Mouse (Mus musculus) myocyte (in vitro differentiated cells): ENCODE measurements around the gene Add3. TPM values are rescaled to one million over a fixed set of nuclear protein-coding genes. Genes with fewer than 3 reads are reported as not detected.

ENCODE experiments used
- H3K27me3 ChIP-seq: one replicate; pipeline ENCODE4 v1.6.1; 2011; ENCODE audit not compliant: control insufficient read depth, insufficient read depth, insufficient read length
- H3K36me3 ChIP-seq: one replicate; pipeline ENCODE4 v1.6.1; 2011; ENCODE audit not compliant: control insufficient read depth, insufficient read depth
- H3K4me2 ChIP-seq: one replicate; pipeline ENCODE4 v1.6.1; 2011; ENCODE audit warnings: low read depth, control low read depth
- H3K4me3 ChIP-seq: one replicate; pipeline ENCODE4 v1.5.1; 2011; ENCODE audit warnings: mild to moderate bottlenecking, control low read depth, moderate library complexity
- H3K79me2 ChIP-seq: one replicate; pipeline ENCODE4 v1.6.1; 2011; ENCODE audit not compliant: control insufficient read depth, insufficient read depth
- H3ac ChIP-seq: one replicate; pipeline ENCODE4 v1.6.1; 2011; ENCODE audit not compliant: control insufficient read depth, insufficient read length
- CEBPB ChIP-seq: IDR thresholded peaks from 2 replicates; pipeline ENCODE4 v1.6.1; 2011; ENCODE audit warnings: mild to moderate bottlenecking, moderate library complexity; ENCODE audit not compliant: poor library complexity, insufficient read depth, severe bottlenecking
- E2F4 ChIP-seq: IDR thresholded peaks from one replicate; pipeline ENCODE4 v1.6.1; 2011; ENCODE audit warnings: mild to moderate bottlenecking, control low read depth, moderate library complexity; ENCODE audit not compliant: insufficient read depth
- MAX ChIP-seq: IDR thresholded peaks from one replicate; pipeline ENCODE4 v1.6.1; 2011; ENCODE audit warnings: low read depth, mild to moderate bottlenecking, control low read depth
- MYOD1 ChIP-seq, 3 experiments: IDR thresholded peaks; one replicate each; pipeline ENCODE4 v1.6.1; 2011; ENCODE audit warnings: control low read depth in 2 of 3, low read depth in 2 of 3, mild to moderate bottlenecking in 2 of 3, moderate library complexity in 1 of 3; ENCODE audit not compliant: insufficient read length in 2 of 3, control insufficient read depth in 1 of 3
- MYOG ChIP-seq, 3 experiments: IDR thresholded peaks; one replicate each; pipeline ENCODE4 v1.6.1; 2011; ENCODE audit warnings: control low read depth in 2 of 3, low read depth in 2 of 3, mild to moderate bottlenecking in 2 of 3; ENCODE audit not compliant: insufficient read length in 2 of 3, control insufficient read depth in 1 of 3, insufficient read depth in 1 of 3
- POLR2A ChIP-seq: IDR thresholded peaks from one replicate; pipeline ENCODE4 v1.6.1; 2011; ENCODE audit warnings: low read depth, mild to moderate bottlenecking, control low read depth, moderate library complexity; ENCODE audit not compliant: insufficient read length
- POLR2AphosphoS2 ChIP-seq: IDR thresholded peaks from one replicate; pipeline ENCODE4 v1.6.1; 2011; ENCODE audit warnings: low read depth, control low read depth; ENCODE audit not compliant: insufficient read length
- REST ChIP-seq: IDR thresholded peaks from one replicate; pipeline ENCODE4 v1.6.1; 2011; ENCODE audit warnings: mild to moderate bottlenecking, control low read depth, moderate library complexity; ENCODE audit not compliant: insufficient read depth, insufficient read length
- SRF ChIP-seq: IDR thresholded peaks from one replicate; pipeline ENCODE4 v1.6.1; 2011; ENCODE audit warnings: low read depth; ENCODE audit not compliant: control insufficient read depth, insufficient read length
- TCF12 ChIP-seq: IDR thresholded peaks from one replicate; pipeline ENCODE4 v1.6.1; 2011; ENCODE audit warnings: mild to moderate bottlenecking, control low read depth; ENCODE audit not compliant: poor library complexity, insufficient read depth, severe bottlenecking
- TCF3 ChIP-seq: IDR thresholded peaks from one replicate; pipeline ENCODE4 v1.6.1; 2011; ENCODE audit warnings: low read depth, control low read depth; ENCODE audit not compliant: insufficient read length
- USF1 ChIP-seq: IDR thresholded peaks from one replicate; pipeline ENCODE4 v1.6.1; 2011; ENCODE audit warnings: low read depth, mild to moderate bottlenecking, control low read depth, moderate library complexity
- polyA plus RNA-seq: library from polyadenylated mRNA; unstranded; fragments of >200 nt; fragmentation: generic; extraction: Trizol; gene quantifications from one replicate; pipeline ENCODE4 v1.2.1, GENCODE M21; 2012; ENCODE audit warnings: missing spikeins

Add3 gene
- polyA plus RNA-seq, 1 experiment, result 8.3 TPM

DNA sequence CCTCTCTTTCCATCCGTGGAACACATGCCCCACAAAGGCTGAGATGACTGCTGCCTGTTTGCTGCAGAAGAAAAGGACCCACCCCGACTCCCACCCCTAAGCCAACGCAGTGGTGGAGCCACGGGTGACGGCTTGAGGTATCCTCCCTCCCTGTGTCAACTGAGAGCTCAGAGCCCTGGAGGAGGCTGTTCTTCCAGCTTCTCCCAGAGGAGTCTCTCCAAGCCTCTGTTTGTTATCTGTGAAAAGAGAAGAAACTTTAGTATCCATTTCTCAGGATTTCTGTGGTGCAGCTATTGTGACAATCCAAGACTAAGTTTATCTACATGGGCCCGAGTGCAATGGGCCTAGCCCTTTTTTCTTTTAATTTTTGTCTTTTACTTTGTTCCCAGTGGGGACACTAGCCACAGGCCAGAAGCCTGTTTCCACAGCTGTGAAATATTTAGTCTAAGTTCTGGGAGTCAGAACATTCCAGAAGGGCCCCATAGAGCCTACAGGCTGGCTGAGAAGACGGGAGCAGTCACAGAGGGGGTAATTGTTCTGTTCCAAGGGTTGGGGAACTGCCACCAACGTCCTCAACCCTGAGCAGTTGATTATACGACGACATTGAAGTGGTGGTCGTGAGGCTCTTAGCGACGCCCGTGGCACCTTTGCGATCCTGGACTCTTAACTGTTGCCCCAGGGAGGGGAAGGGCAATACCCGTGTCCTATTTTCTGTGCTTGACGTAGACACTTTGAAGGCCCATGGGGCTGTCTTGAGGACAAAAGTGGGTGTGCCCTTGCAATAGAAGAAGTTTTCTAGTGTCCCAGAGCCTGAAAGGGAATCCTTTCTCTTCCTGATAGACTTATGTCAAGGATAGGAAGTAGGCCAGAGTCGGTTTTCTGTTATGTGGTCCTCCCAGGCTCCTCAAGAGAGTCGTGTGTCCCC lies 138.5 kb downstream of the Add3 start:
- no peak overlapping the region for H3K4me2 ChIP-seq
- no peaks in the 10 kb centered on the region for H3K36me3 ChIP-seq
- no peaks in the 10 kb centered on the region for H3K27me3 ChIP-seq
- H3K79me2 ChIP-seq, result no peaks in the 10 kb centered on the region
- TF ChIP-seq MYOG (IDR thresholded peaks at IDR 0.05; ENCODE audit: control insufficient read depth in 1 of 3, insufficient read depth in 1 of 3, insufficient read length in 2 of 3, low read depth in 2 of 3) (no peak), USF1 (no peak), CEBPB (no peak), MYOD1 (IDR thresholded peaks at IDR 0.05; ENCODE audit: control insufficient read depth in 1 of 3, insufficient read length in 2 of 3, low read depth in 2 of 3) (no peak), E2F4 (no peak), SRF (no peak), MAX (no peak), REST (no peak), TCF12 (no peak), TCF3 (no peak), POLR2A (no peak), POLR2AphosphoS2 (no peak)
- no peak overlapping the region for H3K4me3 ChIP-seq
- no peak overlapping the region for H3ac ChIP-seq

GRCm38 (mm10) chr19:53280254-53280653 lies 140.0 kb downstream of the Add3 start:
- Histone ChIP-seq H3ac (no peak overlapping the region), H3K4me2 (no peak overlapping the region), H3K4me3 (no peak overlapping the region), H3K36me3 (no peaks in the 10 kb centered on the region), H3K79me2 (no peaks in the 10 kb centered on the region), H3K27me3 (no peaks in the 10 kb centered on the region)
- TF ChIP-seq USF1 (no peak), TCF3 (no peak), CEBPB (no peak), POLR2AphosphoS2 (no peak), MAX (no peak), E2F4 (no peak), POLR2A (no peak), MYOD1 (IDR thresholded peaks at IDR 0.05; ENCODE audit: control insufficient read depth in 1 of 3, insufficient read length in 2 of 3, low read depth in 2 of 3) (no peak), SRF (no peak), REST (no peak), MYOG (IDR thresholded peaks at IDR 0.05; ENCODE audit: control insufficient read depth in 1 of 3, insufficient read depth in 1 of 3, insufficient read length in 2 of 3, low read depth in 2 of 3) (no peak), TCF12 (no peak)

- TF ChIP-seq USF1 (no peak), MYOG (IDR thresholded peaks at IDR 0.05; ENCODE audit: control insufficient read depth in 1 of 3, insufficient read depth in 1 of 3, insufficient read length in 2 of 3, low read depth in 2 of 3) (no peak), TCF12 (no peak), SRF (no peak)
- Histone ChIP-seq H3ac (no peak overlapping the region), H3K4me3 (no peak overlapping the region), H3K4me2 (no peak overlapping the region), H3K36me3 (no peaks in the 10 kb centered on the region), H3K79me2 (no peaks in the 10 kb centered on the region), H3K27me3 (no peaks in the 10 kb centered on the region)
Observed at GRCm38 (mm10) chr19:53282571-53282970, 142.3 kb downstream of the Add3 start.

DNA sequence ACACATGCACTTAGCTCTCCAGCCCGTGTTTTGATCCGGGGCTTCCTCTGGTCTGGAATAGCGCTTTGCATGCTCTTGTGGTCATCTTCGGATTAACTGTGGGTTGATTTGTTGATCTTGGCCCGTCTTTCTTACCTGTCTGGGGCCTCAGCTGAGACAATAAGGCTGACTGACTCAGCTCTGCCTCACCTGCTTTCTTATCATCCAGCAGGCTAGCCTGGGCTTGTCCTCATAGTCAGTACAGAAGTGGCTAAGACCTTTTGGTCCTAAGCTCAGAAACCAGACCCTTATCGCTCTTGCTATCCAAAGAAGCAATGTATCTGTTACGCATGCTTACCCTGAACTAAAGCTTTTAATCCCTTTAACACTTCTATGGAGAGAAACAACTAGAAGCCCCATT lies 143.5 kb downstream of the Add3 start:
- TF ChIP-seq POLR2A (no peak), MAX (no peak), TCF3 (no peak), MYOD1 (IDR thresholded peaks at IDR 0.05; ENCODE audit: control insufficient read depth in 1 of 3, insufficient read length in 2 of 3, low read depth in 2 of 3) (no peak), CEBPB (no peak), REST (no peak), USF1 (no peak), POLR2AphosphoS2 (no peak), SRF (no peak), TCF12 (no peak), E2F4 (no peak), MYOG (IDR thresholded peaks at IDR 0.05; ENCODE audit: control insufficient read depth in 1 of 3, insufficient read depth in 1 of 3, insufficient read length in 2 of 3, low read depth in 2 of 3) (no peak)
- Histone ChIP-seq H3K27me3 (no peaks in the 10 kb centered on the region), H3ac (no peak overlapping the region), H3K4me2 (no peak overlapping the region), H3K4me3 (no peak overlapping the region), H3K79me2 (no peaks in the 10 kb centered on the region), H3K36me3 (no peaks in the 10 kb centered on the region)
